ENCODE assay signal across 9 mouse cellular contexts in genomic region chr5:106694683-106695082, GRCm38 (mm10). TPM values are rescaled to one million over a fixed set of nuclear protein-coding genes. Genes with fewer than 3 reads are reported as not detected.
DNase-seq lines count a peak whose midpoint lies in the region; ATAC-seq and TF ChIP-seq lines count a peak whose summit lies in the region.
"Had no signal": no experiment of that assay in that cellular context is flagged by ENCODE, and none has a peak within 500 bp of the region (broad histone marks: within the 10 kb centered on the region; RNA-seq: fewer than 3 reads in every experiment).

No protein-coding gene starts in this region.

- H3K27me3 ChIP-seq in forebrain, embryonic 11.5 days (ENCODE audit: control insufficient read depth, insufficient read depth, low read length): no peaks in the 10 kb centered on the region
- no peaks in the 10 kb centered on the region for H3K27me3 ChIP-seq in limb, embryonic 12.5 days
- peaks cover 2% of the 10 kb centered on the region; the same call in 1 of the 2 replicates for H3K27me3 ChIP-seq in neural tube, embryonic 14.5 days (ENCODE audit: control insufficient read depth, insufficient read depth, low read length)

- H3K9me3 ChIP-seq in forebrain, embryonic 11.5 days (ENCODE audit: control insufficient read depth, low read length): no peaks in the 10 kb centered on the region
- H3K9me3 ChIP-seq in limb, embryonic 12.5 days: no peaks in the 10 kb centered on the region
- H3K9me3 ChIP-seq in neural tube, embryonic 14.5 days (ENCODE audit: control insufficient read depth, low read length): no peaks in the 10 kb centered on the region

- peak overlapping the region; percentile 73 for H3K4me2 ChIP-seq in forebrain, embryonic 11.5 days (ENCODE audit: low read depth, low read length, severe bottlenecking)
- H3K4me2 ChIP-seq in limb, embryonic 12.5 days: peak overlapping the region; percentile 75
- peak overlapping the region; percentile 81 for H3K4me2 ChIP-seq in neural tube, embryonic 14.5 days (ENCODE audit: low read depth, low read length)

- no peaks in the 10 kb centered on the region; the same call in 1 of the 2 replicates for H3K36me3 ChIP-seq in forebrain, embryonic 11.5 days (ENCODE audit: control insufficient read depth, insufficient read depth, low read length)
- peaks cover 9% of the 10 kb centered on the region for H3K36me3 ChIP-seq in limb, embryonic 12.5 days
- H3K36me3 ChIP-seq in neural tube, embryonic 14.5 days (ENCODE audit: control insufficient read depth, insufficient read depth, low read length): no peaks in the 10 kb centered on the region

- intact Hi-C loops in left cerebral cortex, adult 2 months (cut with DNase I): no loop called here

- H3K27ac ChIP-seq in left cerebral cortex, adult 2 months: no peak overlapping the region
- no peak overlapping the region for H3K27ac ChIP-seq in forebrain, embryonic 11.5 days (ENCODE audit: low read depth, low read length)
- no peak overlapping the region for H3K27ac ChIP-seq in limb, embryonic 12.5 days
- no peak overlapping the region for H3K27ac ChIP-seq in neural tube, embryonic 14.5 days (ENCODE audit: low read depth, low read length)

- ATAC-seq in forebrain, embryonic 11.5 days (replicated peaks; ENCODE audit: low FRiP score): no peak
- ATAC-seq in limb, embryonic 12.5 days (ENCODE audit: insufficient number of reproducible peaks, insufficient read depth, low FRiP score, low TSS enrichment, low read depth): no peak
- no peak for ATAC-seq in neural tube, embryonic 14.5 days (ENCODE audit: low read depth)
- ATAC-seq in megakaryocyte progenitor cell, adult 5-6 weeks (replicated peaks; ENCODE audit: poor library complexity): no peak
- no peak for ATAC-seq in activated CD4-positive, CD25-positive, alpha-beta regulatory T cell, adult 4 months

- no peak for DNase-seq in left cerebral cortex, adult 2 months (ENCODE audit: extremely low spot score in 1 of 2, low spot score in 2 of 2)
- no peak for DNase-seq in left cerebral cortex, adult 11 months (ENCODE audit: low spot score)
- no peak for DNase-seq in forebrain, embryonic 11.5 days (ENCODE audit: low spot score)
- no peak for DNase-seq in adrenal gland, adult 2 months
- DNase-seq: kidney, adult 8-10 months had no signal

- H3K9ac ChIP-seq in forebrain, embryonic 11.5 days (ENCODE audit: low read length): no peak overlapping the region; the same call in 1 of the 2 replicates
- peak overlapping the region; percentile 98; the same call in 1 of the 2 replicates for H3K9ac ChIP-seq in limb, embryonic 12.5 days (replicated peaks)
- H3K9ac ChIP-seq in neural tube, embryonic 14.5 days (replicated peaks; ENCODE audit: low read depth, low read length): no peak overlapping the region

- H3K4me3 ChIP-seq in left cerebral cortex, adult 2 months: peak overlapping the region; percentile 96; the same call in 1 of the 2 replicates
- peak overlapping the region; percentile 81 for H3K4me3 ChIP-seq in forebrain, embryonic 11.5 days (ENCODE audit: low read depth, low read length)
- peak overlapping the region; percentile 77 for H3K4me3 ChIP-seq in limb, embryonic 12.5 days (replicated peaks)
- H3K4me3 ChIP-seq in neural tube, embryonic 14.5 days (ENCODE audit: low read depth, low read length): peak overlapping the region; percentile 68; the same call in 1 of the 2 replicates

- peaks cover 12% of the 10 kb centered on the region for H3K4me1 ChIP-seq in forebrain, embryonic 11.5 days (replicated peaks; ENCODE audit: control insufficient read depth, insufficient read depth, low read length)
- H3K4me1 ChIP-seq in limb, embryonic 12.5 days (replicated peaks): peaks cover 31% of the 10 kb centered on the region
- H3K4me1 ChIP-seq in neural tube, embryonic 14.5 days (ENCODE audit: control insufficient read depth, insufficient read depth, low read length): peaks cover 22% of the 10 kb centered on the region

- 63% methylated on average over 1 of the region's 1 CpGs for WGBS in forebrain, embryonic 11.5 days
- 94% methylated on average over 1 of the region's 1 CpGs for WGBS in limb, embryonic 12.5 days
- WGBS in neural tube, embryonic 14.5 days: 95% methylated on average over 1 of the region's 1 CpGs

- no peak for TF ChIP-seq CTCF in left cerebral cortex, adult 2 months (IDR thresholded peaks at IDR 0.05)

RNA-seq across cellular contexts. Expression of gene Zfp644, which starts 2.4 kb away (rescaled TPM):
- total RNA-seq in left cerebral cortex, adult 2 months (2021): 100 to 1,000 TPM; 113 to 118 TPM
- polyA plus RNA-seq in forebrain, embryonic 11.5 days (2014; fragmentation: Nextera tagmentation; extraction: Ambion mirVana): 70.9 and 86.4 TPM in 2 replicates
- 82.6 and 84.5 TPM in 2 replicates for polyA plus RNA-seq in limb, embryonic 12.5 days (2016; fragmentation: Nextera tagmentation; extraction: Ambion mirVana)
- 88.1 and 105 TPM in 2 replicates for polyA plus RNA-seq in neural tube, embryonic 14.5 days (2014; fragmentation: Nextera tagmentation; extraction: Ambion mirVana)
- 10 to 100 TPM; 63.5 to 65.2 TPM for total RNA-seq in adrenal gland, adult 2 months (2021)
- polyA plus RNA-seq in adrenal gland, adult 2 months (2012; rRNA removed): 4.4 and 5.6 TPM in 2 replicates
- 73.1 and 92.7 TPM in 2 replicates for total RNA-seq in megakaryocyte progenitor cell, adult 5-6 weeks (2015)
- total RNA-seq in megakaryocyte progenitor cell, adult 5-6 weeks (2017): 67.8 and 79.0 TPM in 2 replicates
- polyA plus RNA-seq in activated CD4-positive, CD25-positive, alpha-beta regulatory T cell, adult 4 months (2017; shearing (Covaris generic)): 10 to 100 TPM; 30.0 to 36.1 TPM
